Mouse (Mus musculus): Measurements from ENCODE around the gene Zcchc14. TPM values are rescaled to one million over a fixed set of nuclear protein-coding genes. Genes with fewer than 3 reads are reported as not detected.

Zcchc14 gene
- polyA plus RNA-seq, 1 experiment from 2014 or later = 14.4 TPM

DNA sequence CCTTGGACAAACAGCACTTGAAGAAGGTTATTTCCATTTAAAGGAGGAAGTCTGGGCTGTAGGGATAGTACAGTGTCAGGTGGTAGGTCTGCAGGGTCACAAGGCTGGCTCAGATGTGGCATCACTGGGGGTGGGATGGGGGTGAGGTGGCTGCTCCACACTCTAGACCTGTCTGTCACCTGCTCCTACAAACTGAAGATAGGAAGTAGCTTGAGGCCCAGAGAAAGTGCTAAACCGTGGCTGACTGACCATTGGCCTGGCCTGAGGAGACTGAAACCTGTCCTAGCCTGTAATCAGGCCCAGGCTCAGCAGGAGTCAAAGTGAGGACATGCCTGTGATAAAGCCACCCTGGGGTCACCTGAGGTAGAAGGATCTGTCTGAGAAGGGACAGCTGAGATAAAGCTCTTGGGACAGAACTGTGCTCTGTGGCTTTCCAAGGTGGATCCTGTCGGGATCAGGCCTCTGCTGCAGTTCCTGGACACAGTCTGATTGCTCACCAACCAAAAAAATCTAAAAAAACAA lies 63.4 kb downstream of the Zcchc14 start:
- H3K27ac ChIP-seq (ENCODE audit: low read length) = no peak overlapping the region
- no peak overlapping the region; the same call in 1 of the 2 replicates for H3K9ac ChIP-seq (ENCODE audit: low read length)
- H3K4me2 ChIP-seq (ENCODE audit: low read depth, low read length) = no peak overlapping the region
- peaks cover 3% of the 10 kb centered on the region for H3K36me3 ChIP-seq (ENCODE audit: control insufficient read depth, insufficient read depth, low read length)
- no peak for ATAC-seq (ENCODE audit: low read depth)
- H3K4me1 ChIP-seq (replicated peaks; ENCODE audit: control insufficient read depth, insufficient read depth, low read length) = peaks cover 20% of the 10 kb centered on the region
- H3K27me3 ChIP-seq (ENCODE audit: control insufficient read depth, insufficient read depth, low read depth, low read length) = no peaks in the 10 kb centered on the region
- WGBS = 25% methylated on average over 2 of the region's 2 CpGs
- no peaks in the 10 kb centered on the region for H3K9me3 ChIP-seq (ENCODE audit: control insufficient read depth, low read length)
- no peak overlapping the region for H3K4me3 ChIP-seq (ENCODE audit: low read length)

GRCm38 (mm10) chr8:121588750-121589149 lies 64.0 kb downstream of the Zcchc14 start:
- Histone ChIP-seq H3K27me3 (ENCODE audit: control insufficient read depth, insufficient read depth, low read depth, low read length) (no peaks in the 10 kb centered on the region), H3K9ac (ENCODE audit: low read length) (no peak overlapping the region), H3K27ac (ENCODE audit: low read length) (no peak overlapping the region), H3K36me3 (ENCODE audit: control insufficient read depth, insufficient read depth, low read length) (no peaks in the 10 kb centered on the region), H3K4me1 (replicated peaks; ENCODE audit: control insufficient read depth, insufficient read depth, low read length) (peaks cover 20% of the 10 kb centered on the region), H3K4me3 (ENCODE audit: low read length) (no peak overlapping the region), H3K9me3 (ENCODE audit: control insufficient read depth, low read length) (no peaks in the 10 kb centered on the region), H3K4me2 (ENCODE audit: low read depth, low read length) (no peak overlapping the region)
- 75% methylated on average over 4 of the region's 4 CpGs for WGBS
- no peak for ATAC-seq (ENCODE audit: low read depth)

DNA sequence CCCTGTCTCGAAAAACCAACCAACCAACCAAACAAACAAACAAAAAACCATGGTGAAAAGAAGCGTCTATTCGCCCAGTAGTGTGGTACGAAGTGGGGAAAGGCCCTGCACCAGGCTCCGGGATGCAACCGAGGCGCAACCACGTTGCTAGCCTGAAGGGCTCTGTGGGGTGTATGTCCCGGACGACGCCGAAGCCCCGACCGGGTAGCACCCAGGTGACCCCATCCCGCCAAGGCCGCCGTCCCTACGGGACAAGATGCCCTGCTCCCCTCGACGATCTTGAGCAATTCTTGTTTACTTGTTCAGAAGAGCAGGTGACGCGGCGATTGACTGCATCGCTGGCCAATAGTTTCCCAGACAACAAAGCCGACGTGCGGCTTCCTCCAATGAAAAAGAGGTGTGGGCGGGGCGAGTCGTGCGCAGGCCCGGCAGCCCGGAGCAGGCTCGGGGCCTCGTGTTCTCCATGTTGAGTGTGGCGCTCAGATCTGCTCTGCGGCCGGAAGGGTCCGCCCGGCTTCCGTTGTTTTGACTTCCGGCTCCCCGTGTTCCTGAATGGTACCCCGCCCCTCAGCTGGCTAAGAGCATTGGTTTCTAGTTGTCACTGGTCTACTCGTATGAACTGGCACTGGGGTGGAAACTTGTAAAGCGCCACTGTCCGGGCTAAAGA lies 67.4 kb downstream of the Zcchc14 start:
- peak; percentile 96 for ATAC-seq (ENCODE audit: low read depth)
- H3K4me2 ChIP-seq (ENCODE audit: low read depth, low read length) = peak overlapping the region; percentile 74
- peak overlapping the region; percentile 45; the same call in 1 of the 2 replicates for H3K27ac ChIP-seq (ENCODE audit: low read length)
- peaks cover 2% of the 10 kb centered on the region; the same call in 1 of the 2 replicates for H3K4me1 ChIP-seq (replicated peaks; ENCODE audit: control insufficient read depth, insufficient read depth, low read length)
- H3K9ac ChIP-seq (ENCODE audit: low read length) = peak overlapping the region; percentile 74
- H3K36me3 ChIP-seq (ENCODE audit: control insufficient read depth, insufficient read depth, low read length) = no peaks in the 10 kb centered on the region
- H3K4me3 ChIP-seq (ENCODE audit: low read length) = peak overlapping the region; percentile 68
- under 1% methylated on average over 47 of the region's 47 CpGs for WGBS
- H3K9me3 ChIP-seq (ENCODE audit: control insufficient read depth, low read length) = no peaks in the 10 kb centered on the region
- H3K27me3 ChIP-seq (ENCODE audit: control insufficient read depth, insufficient read depth, low read depth, low read length) = no peaks in the 10 kb centered on the region

GRCm38 (mm10) chr8:121584730-121585129 lies 68.0 kb downstream of the Zcchc14 start:
- no peaks in the 10 kb centered on the region for H3K27me3 ChIP-seq (ENCODE audit: control insufficient read depth, insufficient read depth, low read depth, low read length)
- 41% methylated on average over 12 of the region's 13 CpGs for WGBS
- H3K4me3 ChIP-seq (ENCODE audit: low read length) = peak overlapping the region; percentile 68
- no peaks in the 10 kb centered on the region for H3K9me3 ChIP-seq (ENCODE audit: control insufficient read depth, low read length)
- H3K4me1 ChIP-seq (replicated peaks; ENCODE audit: control insufficient read depth, insufficient read depth, low read length) = peaks cover 2% of the 10 kb centered on the region; the same call in 1 of the 2 replicates
- H3K4me2 ChIP-seq (ENCODE audit: low read depth, low read length) = peak overlapping the region; percentile 74
- ATAC-seq (ENCODE audit: low read depth) = no peak
- H3K36me3 ChIP-seq (ENCODE audit: control insufficient read depth, insufficient read depth, low read length) = no peaks in the 10 kb centered on the region
- peak overlapping the region; percentile 74; the same call in 1 of the 2 replicates for H3K9ac ChIP-seq (ENCODE audit: low read length)
- H3K27ac ChIP-seq (ENCODE audit: low read length) = no peak overlapping the region

- Histone ChIP-seq H3K36me3 (ENCODE audit: control insufficient read depth, insufficient read depth, low read length) (no peaks in the 10 kb centered on the region), H3K9me3 (ENCODE audit: control insufficient read depth, low read length) (no peaks in the 10 kb centered on the region), H3K27me3 (ENCODE audit: control insufficient read depth, insufficient read depth, low read depth, low read length) (no peaks in the 10 kb centered on the region), H3K27ac (ENCODE audit: low read length) (no peak overlapping the region), H3K4me2 (ENCODE audit: low read depth, low read length) (no peak overlapping the region), H3K4me3 (ENCODE audit: low read length) (no peak overlapping the region), H3K4me1 (replicated peaks; ENCODE audit: control insufficient read depth, insufficient read depth, low read length) (peaks cover 2% of the 10 kb centered on the region; the same call in 1 of the 2 replicates), H3K9ac (ENCODE audit: low read length) (no peak overlapping the region)
- 41% methylated on average over 8 of the region's 8 CpGs for WGBS
- ATAC-seq (ENCODE audit: low read depth) = no peak
Observed at GRCm38 (mm10) chr8:121583653-121584052, 69.0 kb downstream of the Zcchc14 start.

DNA sequence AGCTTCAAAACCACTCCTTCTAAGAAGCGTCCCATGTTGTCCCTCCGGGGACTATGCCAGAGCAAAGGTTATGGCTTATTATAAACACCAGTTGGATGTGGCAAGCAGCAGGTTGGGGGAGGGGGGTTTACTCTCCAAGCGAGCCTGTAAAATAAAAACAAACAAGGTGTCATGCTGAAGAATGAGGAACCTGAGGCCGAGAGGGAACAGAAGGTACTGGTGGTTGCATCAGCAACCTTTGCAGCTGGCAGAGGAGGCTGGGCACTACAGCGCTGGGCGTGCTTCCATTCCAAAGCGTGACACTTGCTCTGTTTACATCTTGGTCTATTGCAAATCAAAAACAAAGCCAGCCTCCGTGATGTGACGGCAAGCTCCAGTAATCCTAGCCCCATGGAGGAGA lies 72.2 kb downstream of the Zcchc14 start:
- Histone ChIP-seq H3K4me3 (ENCODE audit: low read length) (no peak overlapping the region), H3K4me1 (replicated peaks; ENCODE audit: control insufficient read depth, insufficient read depth, low read length) (peaks cover 13% of the 10 kb centered on the region), H3K4me2 (ENCODE audit: low read depth, low read length) (no peak overlapping the region), H3K9ac (ENCODE audit: low read length) (no peak overlapping the region), H3K27me3 (ENCODE audit: control insufficient read depth, insufficient read depth, low read depth, low read length) (no peaks in the 10 kb centered on the region), H3K27ac (ENCODE audit: low read length) (no peak overlapping the region), H3K9me3 (ENCODE audit: control insufficient read depth, low read length) (no peaks in the 10 kb centered on the region), H3K36me3 (ENCODE audit: control insufficient read depth, insufficient read depth, low read length) (no peaks in the 10 kb centered on the region)
- 6% methylated on average over 9 of the region's 9 CpGs for WGBS
- ATAC-seq (ENCODE audit: low read depth) = no peak

DNA sequence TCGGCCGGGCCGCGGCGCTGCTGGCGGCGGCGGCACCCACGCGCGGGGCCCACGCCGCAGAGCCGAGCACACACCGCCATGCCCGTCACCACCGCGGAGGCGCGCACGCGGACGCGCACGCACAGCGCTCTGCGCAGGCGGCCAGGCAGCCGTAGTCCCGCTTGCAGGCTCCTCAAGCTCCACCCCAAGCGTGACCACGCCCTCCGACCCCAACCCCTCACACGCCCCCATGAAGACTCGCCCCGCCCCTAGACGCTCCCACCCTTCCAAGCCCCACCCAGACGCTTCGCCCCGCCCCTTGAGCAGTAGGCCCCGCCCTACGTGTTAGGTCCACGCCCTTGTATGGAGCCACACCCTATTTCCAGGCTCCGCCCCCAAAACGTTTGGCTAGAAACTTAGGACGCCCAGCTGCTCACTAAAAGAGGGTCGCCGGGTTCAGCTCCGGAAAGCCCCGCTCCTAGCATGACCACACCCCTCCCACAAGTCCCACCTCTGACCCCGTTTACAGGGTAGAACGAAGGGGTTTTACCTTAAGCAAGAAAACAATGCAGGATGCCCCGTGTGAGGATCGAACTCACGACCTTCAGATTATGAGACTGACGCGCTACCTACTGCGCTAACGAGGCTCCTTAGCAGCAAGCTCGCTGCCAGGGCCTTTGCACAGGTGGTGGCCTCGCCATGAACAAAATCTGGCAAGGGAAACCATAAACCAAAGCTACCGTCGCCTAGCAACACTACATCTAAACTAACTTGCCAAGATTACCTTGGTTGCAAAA lies 73.8 kb downstream of the Zcchc14 start, which contains the start of gene Fbxo31:
Gene Fbxo31 (minus strand): TSS at position 131 of the 776 bp plus-strand sequence.
- peaks cover 13% of the 10 kb centered on the region for H3K4me1 ChIP-seq (replicated peaks; ENCODE audit: control insufficient read depth, insufficient read depth, low read length)
- WGBS = 1% methylated on average over 45 of the region's 63 CpGs

GRCm38 (mm10) chr8:121577751-121578675 lies 74.7 kb downstream of the Zcchc14 start:
- peak; percentile 53; the same call in 1 of the 2 replicates for ATAC-seq (ENCODE audit: low read depth)
- Histone ChIP-seq H3K9ac (ENCODE audit: low read length) (peak overlapping the region; percentile 89), H3K27me3 (ENCODE audit: control insufficient read depth, insufficient read depth, low read depth, low read length) (no peaks in the 10 kb centered on the region), H3K4me2 (ENCODE audit: low read depth, low read length) (peak overlapping the region; percentile 90), H3K36me3 (ENCODE audit: control insufficient read depth, insufficient read depth, low read length) (no peaks in the 10 kb centered on the region), H3K4me3 (ENCODE audit: low read length) (peak overlapping the region; percentile 90), H3K4me1 (replicated peaks; ENCODE audit: control insufficient read depth, insufficient read depth, low read length) (peaks cover 19% of the 10 kb centered on the region), H3K9me3 (ENCODE audit: control insufficient read depth, low read length) (no peaks in the 10 kb centered on the region), H3K27ac (ENCODE audit: low read length) (peak overlapping the region; percentile 36; the same call in 1 of the 2 replicates)
- 2% methylated on average over 42 of the region's 44 CpGs for WGBS

More for the DNA sequence above, 73.8 kb downstream of the Zcchc14 start, which contains the start of gene Fbxo31:
- Histone ChIP-seq H3K9me3 (ENCODE audit: control insufficient read depth, low read length) (no peaks in the 10 kb centered on the region), H3K27ac (ENCODE audit: low read length) (peak within 1 kb of the TSS; percentile 36; the same call in 1 of the 2 replicates), H3K36me3 (ENCODE audit: control insufficient read depth, insufficient read depth, low read length) (no peaks in the 10 kb centered on the region), H3K9ac (ENCODE audit: low read length) (peak within 1 kb of the TSS; percentile 89), H3K4me3 (ENCODE audit: low read length) (peak within 1 kb of the TSS; percentile 90), H3K27me3 (ENCODE audit: control insufficient read depth, insufficient read depth, low read depth, low read length) (no peaks in the 10 kb centered on the region), H3K4me2 (ENCODE audit: low read depth, low read length) (peak within 1 kb of the TSS; percentile 90)
- ATAC-seq (ENCODE audit: low read depth) = peak; percentile 93
